Mouse (Mus musculus): ENCODE results near the gene Syde2.

GRCm38 (mm10) chr3:146049951-146050350, 62.3 kb downstream of the Syde2 start:
- TF ChIP-seq CTCF (IDR thresholded peaks at IDR 0.05; ENCODE audit: borderline replicate concordance, insufficient read depth, low read depth, low read length) (no peak), POLR2A (IDR thresholded peaks at IDR 0.05; ENCODE audit: borderline replicate concordance, insufficient read depth, low read length) (no peak)

Measured in cerebellum, adult 2 months (tissue).